Mouse (Mus musculus): ENCODE measurements at regions not wholly inside any gene's neighbourhood (a gene's known extent, or its start where the extent isn't known, plus 50 kb on each side); places are given as distances from the start of the nearest gene placed in this dataset.

DNA sequence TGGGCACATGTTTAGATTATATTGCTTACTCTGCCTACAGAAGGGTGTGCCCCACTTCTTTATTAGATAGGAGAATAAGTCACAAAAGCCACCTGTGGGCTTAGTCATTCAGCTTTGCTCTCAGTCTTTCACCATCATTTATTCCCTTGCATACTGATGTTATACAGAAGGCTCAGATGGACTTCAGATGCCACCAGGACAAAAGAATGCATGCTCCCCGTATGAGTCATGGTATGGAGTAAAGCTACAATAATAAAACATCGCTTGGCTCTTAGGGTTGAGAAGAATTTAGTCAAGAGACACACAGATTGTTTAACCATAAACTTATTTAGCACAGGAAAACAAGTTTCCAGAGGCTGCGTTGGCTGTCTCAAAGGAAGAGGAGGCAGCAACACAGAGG, 1473.5 kb downstream of the Slc22a22 start:
- no peak for ATAC-seq (ENCODE audit: insufficient number of reproducible peaks, insufficient read depth, low FRiP score, low TSS enrichment, low read depth)
- Histone ChIP-seq H3K9me3 (no peaks in the 10 kb centered on the region), H3K27me3 (no peaks in the 10 kb centered on the region), H3K9ac (replicated peaks) (no peak overlapping the region), H3K36me3 (no peaks in the 10 kb centered on the region), H3K27ac (no peak overlapping the region), H3K4me1 (replicated peaks) (no peaks in the 10 kb centered on the region), H3K4me3 (replicated peaks) (no peak overlapping the region), H3K4me2 (no peak overlapping the region)
- 91% methylated on average over 3 of the region's 3 CpGs for WGBS

DNA sequence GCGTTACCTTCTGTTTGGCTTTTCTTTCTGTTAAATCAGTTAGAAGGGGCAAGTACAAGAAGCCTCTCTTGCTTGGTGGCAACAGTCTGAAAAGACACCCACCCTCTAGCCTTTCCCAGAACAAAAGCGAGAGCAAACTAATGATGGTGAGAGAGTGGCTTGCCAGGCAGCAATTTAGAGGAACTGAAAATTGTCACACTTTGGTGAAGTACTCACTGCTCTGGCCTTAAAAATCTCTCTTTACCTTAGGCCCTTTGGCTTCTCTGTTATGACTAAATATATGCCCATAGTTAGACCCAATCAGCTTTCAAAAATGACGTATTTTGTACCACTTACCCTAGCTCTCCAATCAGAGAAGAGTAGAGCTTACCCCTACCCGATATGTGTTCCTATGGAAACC, 1477.8 kb downstream of the Slc22a22 start:
- no peaks in the 10 kb centered on the region for H3K4me1 ChIP-seq (replicated peaks)
- 85% methylated on average over 4 of the region's 4 CpGs for WGBS
- no peak for ATAC-seq (ENCODE audit: insufficient number of reproducible peaks, insufficient read depth, low FRiP score, low TSS enrichment, low read depth)

DNA sequence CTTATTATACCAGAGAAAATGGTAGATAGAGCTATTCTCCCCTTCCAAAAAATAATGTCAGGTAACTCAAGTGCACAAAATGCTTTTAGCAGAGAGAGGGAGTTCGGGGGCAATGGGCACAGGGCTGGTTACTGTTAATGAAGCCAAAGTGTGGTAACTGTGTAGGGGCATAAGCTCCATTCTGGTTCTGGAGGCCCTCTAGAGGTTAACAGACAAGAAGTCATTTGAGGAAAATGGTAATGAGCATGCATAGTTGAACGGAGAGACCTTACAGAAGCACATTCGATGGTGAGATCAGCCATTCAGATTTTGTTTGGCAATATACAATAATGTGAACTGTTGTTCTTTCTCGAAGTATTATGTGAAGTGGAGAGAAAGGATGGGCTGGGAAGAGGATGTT, 1479.4 kb downstream of the Slc22a22 start:
- Histone ChIP-seq H3K36me3 (no peaks in the 10 kb centered on the region), H3K27ac (no peak overlapping the region), H3K9me3 (no peaks in the 10 kb centered on the region), H3K4me2 (no peak overlapping the region), H3K27me3 (no peaks in the 10 kb centered on the region), H3K4me1 (replicated peaks) (no peaks in the 10 kb centered on the region), H3K4me3 (replicated peaks) (no peak overlapping the region), H3K9ac (replicated peaks) (no peak overlapping the region)
- WGBS: 85% methylated on average over 4 of the region's 4 CpGs
- ATAC-seq (ENCODE audit: insufficient number of reproducible peaks, insufficient read depth, low FRiP score, low TSS enrichment, low read depth): no peak

More for the DNA sequence above, 1477.8 kb downstream of the Slc22a22 start:
- H3K36me3 ChIP-seq: no peaks in the 10 kb centered on the region
- H3K27ac ChIP-seq: no peak overlapping the region
- no peaks in the 10 kb centered on the region for H3K27me3 ChIP-seq
- H3K9me3 ChIP-seq: no peaks in the 10 kb centered on the region
- H3K4me3 ChIP-seq (replicated peaks): no peak overlapping the region
- no peak overlapping the region for H3K4me2 ChIP-seq
- no peak overlapping the region for H3K9ac ChIP-seq (replicated peaks)

DNA sequence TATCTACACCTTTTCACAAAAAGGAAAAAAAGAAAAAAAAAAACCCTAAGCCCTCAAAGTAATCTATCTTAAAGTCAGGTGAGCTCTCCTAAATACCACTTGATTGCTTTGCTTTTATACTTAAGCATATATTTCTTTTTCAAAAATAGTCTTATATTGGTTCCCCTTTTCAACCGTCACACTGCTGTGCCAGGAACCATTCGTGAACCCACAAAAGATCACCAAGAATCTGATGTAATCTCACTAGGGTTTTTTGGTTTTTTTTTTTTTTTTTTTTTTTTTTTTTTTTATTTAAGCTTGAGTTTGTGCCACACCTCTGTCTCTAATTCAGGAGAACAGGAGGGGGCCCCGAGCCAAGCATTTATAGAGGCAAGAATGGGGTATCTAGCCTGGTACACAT, 1482.7 kb downstream of the Slc22a22 start:
- Histone ChIP-seq H3K4me1 (replicated peaks) (no peaks in the 10 kb centered on the region), H3K27me3 (no peaks in the 10 kb centered on the region), H3K27ac (no peak overlapping the region), H3K36me3 (no peaks in the 10 kb centered on the region), H3K9ac (replicated peaks) (no peak overlapping the region), H3K4me2 (no peak overlapping the region), H3K9me3 (no peaks in the 10 kb centered on the region), H3K4me3 (replicated peaks) (no peak overlapping the region)
- WGBS: 82% methylated on average over 3 of the region's 3 CpGs
- ATAC-seq (ENCODE audit: insufficient number of reproducible peaks, insufficient read depth, low FRiP score, low TSS enrichment, low read depth): no peak

DNA sequence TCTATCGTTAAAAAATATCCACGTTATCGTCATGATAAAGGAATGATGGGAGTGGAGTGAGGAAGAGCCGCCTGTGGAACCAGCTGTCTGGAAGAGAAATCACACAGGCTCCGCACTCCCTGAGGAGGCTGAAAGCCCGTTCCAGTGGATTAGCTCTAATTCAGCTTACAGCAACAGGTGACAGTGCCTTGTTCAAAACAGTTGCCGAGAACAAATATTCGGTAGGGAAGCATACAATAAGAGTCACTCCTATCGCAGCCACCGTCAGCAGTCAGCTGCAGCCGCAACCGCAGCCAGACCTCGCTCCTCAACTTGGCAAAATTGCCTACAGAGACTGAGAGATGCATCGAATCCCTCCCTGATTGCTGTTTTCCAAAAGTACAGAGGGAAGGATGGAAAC, 1501.6 kb downstream of the Slc22a22 start:
- H3K4me3 ChIP-seq (replicated peaks): no peak overlapping the region
- H3K9ac ChIP-seq (replicated peaks): no peak overlapping the region
- 0 out of 2 replicates have a peak overlapping the region, but pooled peaks have one; percentile 23 for H3K27ac ChIP-seq
- no peaks in the 10 kb centered on the region for H3K27me3 ChIP-seq
- no peaks in the 10 kb centered on the region for H3K36me3 ChIP-seq
- 90% methylated on average over 14 of the region's 14 CpGs for WGBS
- no peak for ATAC-seq (ENCODE audit: insufficient number of reproducible peaks, insufficient read depth, low FRiP score, low TSS enrichment, low read depth)
- no peak overlapping the region for H3K4me2 ChIP-seq
- no peaks in the 10 kb centered on the region for H3K4me1 ChIP-seq (replicated peaks)
- no peaks in the 10 kb centered on the region for H3K9me3 ChIP-seq

DNA sequence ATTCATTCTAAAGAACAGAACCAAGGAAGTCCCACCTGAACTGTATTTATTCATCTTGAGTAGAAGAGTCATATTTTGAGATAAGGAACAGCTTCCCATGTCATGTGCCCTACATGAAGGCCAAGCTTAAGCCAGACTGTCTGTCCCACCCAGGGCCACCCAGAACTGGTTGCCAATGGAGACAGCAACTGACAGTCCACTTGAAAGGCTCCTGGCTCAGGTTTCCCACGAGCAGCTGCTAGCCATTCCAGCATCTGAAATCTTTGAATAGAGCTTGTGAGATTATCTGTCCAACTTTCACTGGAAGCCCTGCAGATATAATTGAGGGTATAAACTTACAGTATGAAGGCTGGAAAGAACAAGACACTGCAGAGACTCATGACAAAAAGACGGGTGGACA, 1510.6 kb downstream of the Slc22a22 start:
- 41% methylated on average over 2 of the region's 2 CpGs for WGBS
- Histone ChIP-seq H3K4me3 (replicated peaks) (no peak overlapping the region), H3K4me2 (no peak overlapping the region), H3K27ac (no peak overlapping the region), H3K36me3 (no peaks in the 10 kb centered on the region), H3K9ac (replicated peaks) (no peak overlapping the region), H3K9me3 (no peaks in the 10 kb centered on the region), H3K4me1 (replicated peaks) (no peaks in the 10 kb centered on the region), H3K27me3 (no peaks in the 10 kb centered on the region)
- no peak for ATAC-seq (ENCODE audit: insufficient number of reproducible peaks, insufficient read depth, low FRiP score, low TSS enrichment, low read depth)

DNA sequence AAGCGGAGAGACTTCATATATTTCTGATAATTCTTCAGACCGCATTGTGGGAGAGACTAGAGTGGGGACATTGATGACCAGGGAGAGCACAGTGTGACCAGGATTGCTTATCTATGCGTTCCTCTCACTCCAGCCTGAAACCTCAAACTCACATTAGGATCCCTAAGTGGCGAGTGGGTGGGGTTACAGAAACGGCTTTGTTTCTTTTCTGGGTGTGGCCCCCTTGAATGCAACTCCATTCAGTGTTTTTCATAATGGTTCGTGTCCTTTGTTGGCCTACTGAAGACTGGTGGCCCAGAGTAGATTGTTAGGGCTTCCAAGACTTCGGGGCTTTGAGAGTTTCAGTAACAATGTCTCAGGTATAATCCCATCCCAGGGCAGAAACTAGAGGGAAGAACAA, 1512.1 kb downstream of the Slc22a22 start:
- H3K36me3 ChIP-seq: no peaks in the 10 kb centered on the region
- H3K4me2 ChIP-seq: no peak overlapping the region
- WGBS: 75% methylated on average over 7 of the region's 7 CpGs
- H3K4me1 ChIP-seq (replicated peaks): no peaks in the 10 kb centered on the region
- H3K27ac ChIP-seq: no peak overlapping the region
- no peaks in the 10 kb centered on the region for H3K27me3 ChIP-seq
- no peak overlapping the region for H3K9ac ChIP-seq (replicated peaks)
- no peaks in the 10 kb centered on the region for H3K9me3 ChIP-seq
- H3K4me3 ChIP-seq (replicated peaks): no peak overlapping the region
- ATAC-seq (ENCODE audit: insufficient number of reproducible peaks, insufficient read depth, low FRiP score, low TSS enrichment, low read depth): no peak

DNA sequence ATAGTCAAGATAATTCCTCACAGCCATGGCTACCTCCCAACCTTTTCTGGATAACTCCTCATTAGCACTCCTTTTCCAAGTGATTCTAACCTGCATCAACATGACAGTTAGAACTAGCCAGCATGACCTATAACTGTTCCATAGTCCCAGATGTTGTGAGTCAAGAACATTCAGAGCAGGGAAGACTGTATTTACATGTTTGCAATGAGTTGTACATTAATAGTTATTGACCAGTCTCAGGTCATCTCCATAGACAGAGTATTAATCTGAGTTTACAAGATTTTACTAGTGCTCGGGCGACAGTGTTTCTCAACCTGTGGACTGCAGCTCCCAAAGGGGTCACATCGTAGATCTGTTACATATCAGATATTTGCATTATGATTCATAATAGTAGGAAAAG, 1515.3 kb downstream of the Slc22a22 start:
- 92% methylated on average over 3 of the region's 3 CpGs for WGBS
- Histone ChIP-seq H3K4me1 (replicated peaks) (no peaks in the 10 kb centered on the region), H3K4me3 (replicated peaks) (no peak overlapping the region), H3K36me3 (no peaks in the 10 kb centered on the region), H3K27me3 (no peaks in the 10 kb centered on the region), H3K4me2 (no peak overlapping the region), H3K9ac (replicated peaks) (no peak overlapping the region), H3K9me3 (no peaks in the 10 kb centered on the region), H3K27ac (no peak overlapping the region)
- ATAC-seq (ENCODE audit: insufficient number of reproducible peaks, insufficient read depth, low FRiP score, low TSS enrichment, low read depth): no peak

Measured in limb, embryonic 12.5 days (tissue).